Mouse (Mus musculus): Measurements from ENCODE around the gene Ces2b.
A peak's percentile ranks its signal among the peaks of the same experiment; 100 is the strongest.
"Not testable (repeated sequence)": the region's sequence is repeated elsewhere in the genome, so short reads cannot be mapped to it uniquely, and the experiment has no call there.

The Ces2b gene

GRCm38 (mm10) chr8:104831440-104831839 lies at the start of gene Ces2b:
TSS of gene Ces2b (plus strand) at chr8:104831572.
- peak; percentile 25 for DNase-seq

GRCm38 (mm10) chr8:104787049-104787448 lies 44.3 kb upstream of the Ces2b start:
- no peak for DNase-seq

- no peak for DNase-seq
These were observed 42.4 kb upstream of the Ces2b start for GRCm38 (mm10) chr8:104788929-104789328.

GRCm38 (mm10) chr8:104789886-104790680 lies 41.3 kb upstream of the Ces2b start:
- peak; percentile 8 for DNase-seq

- DNase-seq, result no peak
These were observed 32.0 kb upstream of the Ces2b start for GRCm38 (mm10) chr8:104799385-104799784.

- no peak for DNase-seq
These were observed 25.2 kb upstream of the Ces2b start for GRCm38 (mm10) chr8:104806127-104806526.

GRCm38 (mm10) chr8:104808542-104809413 lies 22.6 kb upstream of the Ces2b start:
- no peak for DNase-seq

- no peak for DNase-seq
These were observed 21.9 kb upstream of the Ces2b start for GRCm38 (mm10) chr8:104809436-104809835.

- DNase-seq, result no peak
These were observed 4.5 kb upstream of the Ces2b start for GRCm38 (mm10) chr8:104826912-104827311.

- DNase-seq, result no peak
These were observed 3.2 kb upstream of the Ces2b start for GRCm38 (mm10) chr8:104828221-104828620.

GRCm38 (mm10) chr8:104841360-104842078 lies 10.1 kb downstream of the Ces2b start:
- DNase-seq, result no peak

- DNase-seq, result peak; percentile 70
These were observed 15.5 kb downstream of the Ces2b start, which contains the start of gene Ces2c for GRCm38 (mm10) chr8:104846831-104847230. TSS of gene Ces2c (plus strand) at chr8:104847068.

GRCm38 (mm10) chr8:104847741-104848462 lies 16.5 kb downstream of the Ces2b start:
- DNase-seq, result no peak

GRCm38 (mm10) chr8:104866844-104867531 lies 35.6 kb downstream of the Ces2b start:
- DNase-seq, result not testable (repeated sequence)

- DNase-seq, result not testable (repeated sequence)
These were observed 37.5 kb downstream of the Ces2b start for GRCm38 (mm10) chr8:104868876-104869275.

- not testable (repeated sequence) for DNase-seq
These were observed 55.0 kb downstream of the Ces2b start for GRCm38 (mm10) chr8:104886223-104886926.
